Mouse (Mus musculus): Measurements from ENCODE around the gene Cwc15. TPM values are rescaled to one million over a fixed set of nuclear protein-coding genes. Genes with fewer than 3 reads are reported as not detected.

Cwc15 gene
- total RNA-seq, 2 experiments from 2014 or later: 79.2 to 80.4 TPM

DNA sequence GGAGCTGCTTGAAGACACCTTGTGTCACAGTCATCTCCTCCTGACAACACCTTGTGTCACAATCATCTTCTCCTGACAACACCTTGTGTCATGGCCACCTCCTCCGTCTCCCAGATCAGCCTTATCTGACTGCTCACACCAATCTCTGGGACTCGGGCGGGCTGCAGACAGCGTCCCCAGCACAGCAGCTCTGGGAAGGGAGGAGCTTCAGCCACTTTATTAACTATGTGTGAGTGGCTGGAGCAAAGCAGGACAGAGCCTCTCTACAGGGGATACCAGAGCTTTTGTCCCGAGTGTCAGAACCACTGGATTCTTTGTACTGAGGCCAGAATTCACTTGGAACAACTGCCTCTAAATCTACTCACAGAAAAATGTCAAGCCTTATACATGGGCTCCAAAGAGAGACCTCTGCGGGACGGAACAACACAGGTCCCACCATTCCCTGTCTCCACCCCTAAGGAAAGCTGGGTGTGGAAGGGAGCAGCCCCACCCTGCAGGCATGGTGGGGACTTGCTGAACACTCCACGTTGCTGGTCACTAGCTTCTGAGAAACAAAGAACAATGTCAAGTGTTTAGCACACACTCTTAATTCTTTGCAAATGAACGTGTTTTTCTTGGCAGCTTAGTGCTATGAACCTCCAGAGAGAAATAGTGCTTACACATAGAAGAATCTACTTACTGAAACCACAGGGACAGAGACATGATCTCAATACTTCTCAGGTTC, 43.8 kb downstream of the Cwc15 start:
- DNase-seq: no peak
- intact Hi-C loops (cut with DNase I): no loop called here

DNA sequence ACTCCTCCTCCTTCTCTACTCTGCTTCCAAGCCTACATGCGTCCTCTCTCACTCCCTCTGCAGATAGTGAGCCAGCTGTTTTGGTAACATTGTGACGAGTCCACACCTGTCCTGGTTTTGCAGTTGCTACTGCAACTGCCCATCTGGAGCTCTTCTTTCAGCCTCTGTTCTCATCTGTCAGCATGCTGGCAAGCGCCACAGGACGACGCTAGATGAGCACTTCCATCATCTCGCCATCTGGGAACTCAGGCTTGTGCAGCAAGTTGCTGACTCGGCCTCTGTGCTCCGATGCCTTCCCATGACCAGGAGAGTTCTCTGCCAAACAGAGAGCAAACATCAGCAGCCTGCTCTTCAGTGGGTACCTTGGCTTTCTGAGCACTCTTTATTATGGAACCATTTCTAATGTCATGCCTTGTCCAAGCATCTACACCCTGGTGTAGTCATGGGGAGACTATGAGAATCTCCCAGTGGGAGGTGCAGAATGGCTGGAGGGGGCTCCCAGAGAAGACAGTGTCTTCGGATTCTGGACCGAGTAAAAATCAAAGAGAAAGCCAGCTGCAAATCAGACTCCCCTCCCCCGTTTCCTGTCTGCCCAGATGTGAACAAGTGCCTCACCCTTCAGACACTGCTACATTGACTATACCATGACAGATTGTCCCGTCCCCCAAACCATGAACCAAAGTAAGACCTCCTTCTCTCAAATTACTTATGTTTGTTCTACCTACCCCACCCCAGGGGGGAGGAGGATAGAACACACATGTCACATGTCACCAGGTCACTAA, 47.4 kb downstream of the Cwc15 start:
- intact Hi-C loops (cut with DNase I): no loop called here

DNA sequence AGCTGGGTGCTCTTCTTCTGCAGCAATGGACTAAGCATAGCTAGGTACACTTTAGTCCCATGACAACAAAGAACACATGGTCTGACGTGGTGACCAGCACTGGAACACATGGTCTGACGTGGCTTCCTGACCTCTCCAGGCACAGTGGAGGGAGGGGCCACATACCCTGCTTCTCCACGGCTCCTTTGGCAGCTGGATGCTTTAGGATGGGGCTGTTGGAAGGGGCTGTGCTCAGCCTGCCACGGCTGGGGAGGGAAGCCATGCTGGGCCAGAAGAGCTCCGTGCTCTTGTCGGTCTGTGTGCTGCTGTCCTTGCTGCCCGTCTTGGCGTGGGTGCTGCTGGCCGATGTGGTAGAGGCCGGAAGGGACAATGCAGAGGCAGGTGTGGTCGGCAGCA, 47.9 kb downstream of the Cwc15 start:
- DNase-seq: peak; percentile 12 to 15
- intact Hi-C loops (cut with DNase I): no loop called here

More for the DNA sequence above, 47.4 kb downstream of the Cwc15 start:
- peak; percentile 56 to 58 for DNase-seq

DNA sequence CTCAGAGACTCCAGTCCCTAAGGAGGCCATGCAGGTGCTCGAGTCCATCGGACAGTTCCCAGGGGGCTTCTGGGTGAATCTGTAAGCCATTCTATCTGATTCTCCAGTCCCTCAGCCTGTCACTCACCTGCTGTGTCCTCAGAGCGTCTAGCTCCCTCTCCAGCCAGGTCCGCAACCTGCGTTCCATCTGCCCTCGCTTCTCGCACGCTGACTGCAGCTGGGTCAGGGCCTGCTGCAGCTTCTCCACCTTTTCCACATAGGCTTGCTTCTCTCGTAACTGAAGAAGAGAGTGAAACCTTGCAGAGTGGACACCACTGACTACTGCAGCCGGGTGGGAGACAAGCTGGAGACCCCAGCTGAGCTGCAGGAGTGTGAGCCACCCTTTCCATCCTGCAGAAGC, 57.9 kb downstream of the Cwc15 start:
- intact Hi-C loops (cut with DNase I): no loop called here
- no peak for DNase-seq

DNA sequence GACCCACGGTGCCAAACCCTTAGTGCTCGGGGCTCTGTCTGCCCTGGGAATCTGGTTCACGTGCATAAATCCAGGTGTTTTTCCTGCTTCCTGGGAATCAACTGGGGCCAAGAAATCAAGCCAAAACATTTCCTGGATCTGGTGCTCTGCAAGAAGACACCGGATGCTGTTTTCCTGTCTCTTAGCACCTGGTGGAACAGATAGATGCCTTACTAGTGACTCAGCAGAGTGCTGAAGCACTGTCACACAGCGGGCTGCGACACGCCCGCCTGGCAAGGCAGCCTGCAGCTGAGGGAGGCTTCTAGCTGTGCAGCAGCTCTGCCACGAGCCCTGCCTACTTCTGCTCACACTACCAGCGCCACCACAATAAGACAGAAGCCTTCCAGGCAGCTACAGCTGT, 59.0 kb downstream of the Cwc15 start:
- intact Hi-C loops (cut with DNase I): no loop called here
- no peak for DNase-seq

DNA sequence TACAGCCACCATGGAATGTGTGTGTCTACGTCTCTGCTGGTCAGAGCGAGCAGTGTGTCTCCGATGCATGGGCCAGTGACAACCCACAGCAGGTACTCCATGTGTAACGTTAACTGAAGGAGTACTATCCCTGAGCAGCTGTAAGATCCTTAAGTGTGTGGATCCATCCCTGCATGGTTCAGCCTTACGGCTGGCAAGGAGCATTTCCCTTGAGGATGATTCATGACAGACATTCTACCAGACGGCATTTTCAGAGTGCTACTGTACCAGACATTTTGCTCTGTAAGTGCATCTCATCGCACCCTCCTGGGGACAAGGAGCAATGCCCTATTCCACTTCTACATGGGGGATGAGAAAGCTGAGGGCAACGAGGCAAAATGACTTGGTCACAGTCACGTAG, 59.6 kb downstream of the Cwc15 start:
- intact Hi-C loops (cut with DNase I): no loop called here
- DNase-seq: no peak

Other genes starting within 250 kb of the Cwc15 start
- gene Sesn3, start 225.6 kb upstream of the Cwc15 start, total RNA-seq (2021): 10 to 100 TPM; 25.0 to 31.3 TPM
- gene Endod1, start 119.1 kb upstream of the Cwc15 start, total RNA-seq (2021): 10 to 100 TPM; 12.7 to 13.0 TPM
- gene Kdm4d, start 135 bp upstream of the Cwc15 start, total RNA-seq (2021): not detected
- gene Amotl1, start 144.4 kb downstream of the Cwc15 start, total RNA-seq (2021): 10 to 100 TPM; 62.2 to 65.4 TPM
- gene Piwil4, start 240.1 kb downstream of the Cwc15 start, total RNA-seq (2021): not detected

Measured in heart, postnatal 10 days (tissue).